Mouse (Mus musculus) CH12.LX (cell line): ENCODE measurements around the gene Pde12. TPM values are rescaled to one million over a fixed set of nuclear protein-coding genes. Genes with fewer than 3 reads are reported as not detected.
A peak's percentile ranks its signal among the peaks of the same experiment; 100 is the strongest.
"Not testable (repeated sequence)": the region's sequence is repeated elsewhere in the genome, so short reads cannot be mapped to it uniquely, and the experiment has no call there.

Experiments used
- DNase-seq: peaks from one replicate; pipeline ENCODE4 v3.0.0-alpha.2; 2013; ENCODE audit errors: extremely low read depth
- H3K27ac ChIP-seq: 2 replicates; pipeline ENCODE4 v1.5.1; 2012; ENCODE audit warnings: low read depth, mild to moderate bottlenecking, control low read depth, moderate library complexity; ENCODE audit not compliant: insufficient read depth
- H3K27me3 ChIP-seq: replicated peaks from 2 replicates; pipeline ENCODE3; 2012; ENCODE audit warnings: inconsistent platforms
- H3K36me3 ChIP-seq, 2 experiments: replicated peaks in 1 of 2; 2 replicates each; pipeline versions ENCODE3 to v1.6.1; 2012; ENCODE audit warnings: inconsistent platforms in 1 of 2, low read length in 1 of 2, mild to moderate bottlenecking in 1 of 2, mixed read lengths in 1 of 2, moderate library complexity in 1 of 2; ENCODE audit not compliant: control insufficient read depth in 1 of 2, insufficient read depth in 1 of 2
- H3K4me1 ChIP-seq, 2 experiments: 2 replicates each; pipeline ENCODE4 v1.6.1; 2012; ENCODE audit warnings: inconsistent platforms in 1 of 2, moderate library complexity in 1 of 2; ENCODE audit not compliant: insufficient read depth in 2 of 2, control insufficient read depth in 1 of 2
- H3K4me2 ChIP-seq: 2 replicates; pipeline ENCODE4 v1.6.1; 2012; ENCODE audit warnings: low read depth, mild to moderate bottlenecking, control low read depth; ENCODE audit not compliant: poor library complexity, insufficient read depth, severe bottlenecking
- H3K4me3 ChIP-seq, 3 experiments: fragments of 150-350 bp in 1 of 3; sonication (generic) in 1 of 3; replicated peaks in 1 of 3; 2 replicates each; pipeline versions ENCODE3 to v1.5.1; 2011 to 2012; ENCODE audit warnings: low read depth in 2 of 3, low read length in 2 of 3, mild to moderate bottlenecking in 2 of 3, moderate library complexity in 2 of 3, control low read depth in 1 of 3, improper control_type of control experiment in 1 of 3, inconsistent platforms in 1 of 3, mixed read lengths in 1 of 3; ENCODE audit not compliant: poor library complexity in 1 of 3
- H3K79me2 ChIP-seq: replicated peaks from 2 replicates; pipeline ENCODE4 v1.6.1; 2012; ENCODE audit warnings: mild to moderate bottlenecking, moderate library complexity; ENCODE audit not compliant: control insufficient read depth, poor library complexity, insufficient read depth, severe bottlenecking; ENCODE audit errors: extremely low read depth
- H3K9ac ChIP-seq: 2 replicates; pipeline ENCODE4 v1.6.1; 2012; ENCODE audit warnings: low read depth, mild to moderate bottlenecking, control low read depth, moderate library complexity; ENCODE audit not compliant: insufficient read depth
- H3K9me3 ChIP-seq: replicated peaks from 2 replicates; pipeline ENCODE3; 2012; ENCODE audit warnings: low read length, inconsistent platforms, mixed read lengths
- BHLHE40 ChIP-seq: IDR thresholded peaks from 2 replicates; pipeline ENCODE4 v1.6.1; 2011; ENCODE audit warnings: mild to moderate bottlenecking, low read depth, low read length, improper control_type of control experiment
- CHD2 ChIP-seq: IDR thresholded peaks from 2 replicates; pipeline ENCODE4 v1.6.1; 2011; ENCODE audit warnings: low read length, improper control_type of control experiment
- CTCF ChIP-seq, 2 experiments: IDR thresholded peaks in 1 of 2; conservative IDR thresholded peaks in 1 of 2; 2 replicates each; pipeline ENCODE4 v1.5.1; 2011 to 2012; ENCODE audit warnings: low read depth in 2 of 2, low read length in 2 of 2, improper control_type of control experiment in 1 of 2, inconsistent platforms in 1 of 2, mild to moderate bottlenecking in 1 of 2, moderate library complexity in 1 of 2
- E2F4 ChIP-seq: IDR thresholded peaks from 2 replicates; pipeline ENCODE4 v1.6.1; 2011; ENCODE audit warnings: low read depth, low read length, improper control_type of control experiment; ENCODE audit not compliant: insufficient replicate concordance
- ELF1 ChIP-seq: IDR thresholded peaks from 2 replicates; pipeline ENCODE4 v1.6.1; 2014; ENCODE audit warnings: low read depth, mild to moderate bottlenecking, inconsistent platforms, low read length, improper control_type of control experiment
- KAT2A ChIP-seq: IDR thresholded peaks from 2 replicates; pipeline ENCODE4 v1.6.1; 2012; ENCODE audit warnings: low read length, improper control_type of control experiment, inconsistent platforms; ENCODE audit not compliant: insufficient replicate concordance
- MAX ChIP-seq: IDR thresholded peaks from 2 replicates; pipeline ENCODE4 v1.6.1; 2011; ENCODE audit warnings: low read length, improper control_type of control experiment
- MXI1 ChIP-seq: IDR thresholded peaks from 2 replicates; pipeline ENCODE4 v1.6.1; 2011; ENCODE audit warnings: mild to moderate bottlenecking, low read depth, low read length, improper control_type of control experiment
- MYC ChIP-seq: IDR thresholded peaks from 2 replicates; pipeline ENCODE4 v1.6.1; 2011; ENCODE audit warnings: low read depth, mild to moderate bottlenecking, improper control_type of control experiment, low read length
- NELFE ChIP-seq: IDR thresholded peaks from 2 replicates; pipeline ENCODE4 v1.6.1; 2011; ENCODE audit warnings: low read depth, low read length, improper control_type of control experiment
- NRF1 ChIP-seq: IDR thresholded peaks from 2 replicates; pipeline ENCODE4 v1.6.1; 2014; ENCODE audit warnings: low read depth, mild to moderate bottlenecking, inconsistent platforms, low read length, improper control_type of control experiment, moderate library complexity
- POLR2A ChIP-seq: IDR thresholded peaks from 2 replicates; pipeline ENCODE4 v1.6.1; 2011; ENCODE audit warnings: low read depth, mild to moderate bottlenecking, improper control_type of control experiment, low read length
- RAD21 ChIP-seq: IDR thresholded peaks from 2 replicates; pipeline ENCODE4 v1.6.1; 2011; ENCODE audit warnings: low read depth, mild to moderate bottlenecking, low read length, improper control_type of control experiment, moderate library complexity
- RCOR1 ChIP-seq: conservative IDR thresholded peaks from 2 replicates; pipeline ENCODE4 v1.6.1; 2012; ENCODE audit warnings: low read depth, mild to moderate bottlenecking, inconsistent platforms, low read length, improper control_type of control experiment
- SIN3A ChIP-seq: IDR thresholded peaks from 2 replicates; pipeline ENCODE4 v1.6.1; 2012; ENCODE audit warnings: low read length, improper control_type of control experiment, inconsistent platforms
- SMC3 ChIP-seq: IDR thresholded peaks from 2 replicates; pipeline ENCODE4 v1.6.1; 2011; ENCODE audit warnings: low read depth, low read length, improper control_type of control experiment
- TBP ChIP-seq: conservative IDR thresholded peaks from 2 replicates; pipeline ENCODE4 v1.6.1; 2011; ENCODE audit warnings: low read depth, low read length, improper control_type of control experiment
- TCF12 ChIP-seq: IDR thresholded peaks from 2 replicates; pipeline ENCODE4 v1.6.1; 2014; ENCODE audit warnings: low read depth, mild to moderate bottlenecking, inconsistent platforms, low read length, improper control_type of control experiment
- UBTF ChIP-seq: IDR thresholded peaks from 2 replicates; pipeline ENCODE4 v1.6.1; 2012; ENCODE audit warnings: low read depth, mild to moderate bottlenecking, inconsistent platforms, low read length, improper control_type of control experiment, moderate library complexity
- USF2 ChIP-seq: conservative IDR thresholded peaks from 2 replicates; pipeline ENCODE4 v1.6.1; 2011; ENCODE audit warnings: low read depth, low read length, improper control_type of control experiment
- dilution Hi-C: fragments of 300-500 bp; cut with MboI; formaldehyde crosslinking; loops from 2 replicates; pipeline ENCODE4 v1.14.3; 2020; ENCODE audit warnings: low sequenced_read_pairs; ENCODE audit not compliant: extremely low pct_unique_long_range_greater_than_20kb, extremely low pct_ligation_motif_present
- in situ Hi-C: fragments of 300-500 bp; cut with MboI; formaldehyde crosslinking; loops from 3 replicates; pipeline ENCODE4 v1.14.3; 2019; ENCODE audit warnings: low sequenced_read_pairs, low pct_ligation_motif_present, low pct_unique_long_range_greater_than_20kb, mixed read lengths
- polyA plus RNA-seq: library from polyadenylated mRNA; unstranded; fragments of >175 nt; gene quantifications from 2 replicates; pipeline ENCODE4 v1.2.1, GENCODE M21; 2012; ENCODE audit warnings: low read depth; ENCODE audit not compliant: insufficient read length
- total RNA-seq, 2 experiments: library from RNA; depleted of rRNA; stranded (reverse); fragments of 300-350 nt in 1 of 2; fragments of >200 nt in 1 of 2; gene quantifications; 2 replicates each; pipeline ENCODE4 v1.2.3; 2012 to 2014

Gene Pde12
- total and polyA plus RNA-seq, 3 experiments, result 8.4 to 14.9 (median 14.2) TPM

GRCm38 (mm10) chr14:26671870-26672615 is 2.4 kb upstream of the Pde12 start:
- Histone ChIP-seq H3K79me2 (peaks cover 26% of the 10 kb centered on the region), H3K4me3 (peak overlapping the region in 1 of 3 experiments; percentile 39), H3K4me1 (peaks cover 5 to 44% of the 10 kb centered on the region in 2 experiments), H3K4me2 (peak overlapping the region; percentile 83)
- DNase-seq, result peak; percentile 62
- H3K27ac ChIP-seq, H3K36me3 ChIP-seq: not testable (repeated sequence)
- TF ChIP-seq MAX (peak; percentile 78), TBP (peak; percentile 71; the same call in 1 of the 2 replicates), TCF12 (0 out of 2 replicates have a peak, but pooled peaks have one; percentile 33), MYC (peak; percentile 85), ELF1 (peak; percentile 52; the same call in 1 of the 2 replicates), NELFE (0 out of 2 replicates have a peak, but pooled peaks have one; percentile 53), BHLHE40 (peak; percentile 47; the same call in 1 of the 2 replicates), POLR2A (peak; percentile 51), SIN3A (peak; percentile 25; the same call in 1 of the 2 replicates), MXI1 (peak; percentile 78; the same call in 1 of the 2 replicates), CHD2 (peak; percentile 67; the same call in 1 of the 2 replicates), E2F4 (peak; percentile 71; the same call in 1 of the 2 replicates)
- TF ChIP-seq, all 38 proteins: peak for 12; not testable (repeated sequence) for 26
- in situ Hi-C loops, H3K9me3 ChIP-seq, dilution Hi-C loops, H3K27me3 ChIP-seq: not testable (repeated sequence)
- peak overlapping the region; percentile 51 for H3K9ac ChIP-seq

- H3K9me3 ChIP-seq, result peaks cover 3% of the 10 kb centered on the region
- no peak overlapping the region for H3K27ac ChIP-seq
- peaks cover 37% of the 10 kb centered on the region for H3K79me2 ChIP-seq
- peak overlapping the region; percentile 95 for H3K4me2 ChIP-seq
- in situ Hi-C loops (no loop called here), dilution Hi-C loops (no loop called here)
- DNase-seq, result peak; percentile 41
- peaks cover 0 to 6% of the 10 kb centered on the region in 2 experiments for H3K36me3 ChIP-seq
- H3K4me3 ChIP-seq, result no peak overlapping the region
- TF ChIP-seq KAT2A, result no peak
- TF ChIP-seq CTCF (conservative IDR thresholded peaks at IDR 0.05 in 1 of 2, IDR thresholded peaks at IDR 0.05 in 1 of 2; ENCODE audit: low read depth in 2 of 2, low read length in 2 of 2), result peak in 1 of 2 experiments; percentile 82; a peak in 2 of 4 replicates
- peak; percentile 44 for TF ChIP-seq RAD21
- no peak for TF ChIP-seq RCOR1
- TF ChIP-seq TCF12, result no peak
- TF ChIP-seq USF2, result no peak
- TF ChIP-seq E2F4, result 0 out of 2 replicates have a peak, but pooled peaks have one; percentile 7
- TF ChIP-seq SMC3, result peak; percentile 50
- no peak for TF ChIP-seq UBTF
- no peak for TF ChIP-seq MYC
- TF ChIP-seq NRF1, result no peak
- no peaks in the 10 kb centered on the region for H3K27me3 ChIP-seq
- H3K9ac ChIP-seq, result 0 out of 2 replicates have a peak overlapping the region, but pooled peaks have one; percentile 51
- peaks cover 5 to 47% of the 10 kb centered on the region in 2 experiments for H3K4me1 ChIP-seq
Measured at GRCm38 (mm10) chr14:26670964-26671363, 1.3 kb upstream of the Pde12 start.
